Mouse (Mus musculus): ENCODE data around the gene Lonp1. TPM values are rescaled to one million over a fixed set of nuclear protein-coding genes. Genes with fewer than 3 reads are reported as not detected.
"Not testable (repeated sequence)": the region's sequence is repeated elsewhere in the genome, so short reads cannot be mapped to it uniquely, and the experiment has no call there.

The Lonp1 gene
- total RNA-seq (2017): 57.3 and 69.9 TPM in 2 replicates

DNA sequence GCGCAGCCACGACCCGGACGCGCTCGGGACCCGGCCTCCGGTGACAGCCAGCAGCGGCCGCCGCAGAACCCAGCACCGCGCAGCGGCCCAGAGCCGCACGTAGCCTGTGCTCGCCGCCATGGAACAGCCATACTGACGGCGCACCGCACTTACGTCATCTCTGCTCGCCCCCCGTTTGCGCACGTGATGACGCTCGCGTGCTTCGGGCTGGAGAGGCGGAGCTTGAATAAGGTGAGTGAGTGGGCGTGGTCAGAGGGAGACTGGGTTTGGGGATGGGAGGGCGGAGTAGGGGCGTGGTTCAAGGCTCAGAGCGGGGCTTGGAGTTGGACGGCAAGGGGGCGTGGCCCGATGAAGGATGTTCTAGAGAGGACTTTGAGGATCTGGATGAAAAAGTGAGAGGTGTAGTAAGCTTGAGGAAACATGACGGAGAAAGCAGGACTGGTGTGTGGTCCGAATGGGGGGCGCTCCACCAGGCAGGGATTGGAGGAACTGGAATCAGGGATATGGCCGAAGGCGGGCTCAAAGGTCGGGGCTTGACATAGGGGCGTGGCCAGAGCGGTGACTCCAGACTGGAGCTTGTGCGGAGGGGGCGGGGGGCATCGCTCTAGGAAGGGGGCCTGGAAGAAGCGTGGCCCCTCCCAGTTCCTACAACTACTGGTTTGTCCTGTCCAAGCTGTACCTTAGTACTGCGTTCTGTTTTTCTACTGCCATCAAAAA is at the start of gene Lonp1:
Gene Lonp1, minus strand, starts transcription at position 134 of the 717 bp plus-strand sequence.
- peak; percentile 92 for ATAC-seq (replicated peaks; ENCODE audit: low read depth, poor library complexity, severe bottlenecking)

DNA sequence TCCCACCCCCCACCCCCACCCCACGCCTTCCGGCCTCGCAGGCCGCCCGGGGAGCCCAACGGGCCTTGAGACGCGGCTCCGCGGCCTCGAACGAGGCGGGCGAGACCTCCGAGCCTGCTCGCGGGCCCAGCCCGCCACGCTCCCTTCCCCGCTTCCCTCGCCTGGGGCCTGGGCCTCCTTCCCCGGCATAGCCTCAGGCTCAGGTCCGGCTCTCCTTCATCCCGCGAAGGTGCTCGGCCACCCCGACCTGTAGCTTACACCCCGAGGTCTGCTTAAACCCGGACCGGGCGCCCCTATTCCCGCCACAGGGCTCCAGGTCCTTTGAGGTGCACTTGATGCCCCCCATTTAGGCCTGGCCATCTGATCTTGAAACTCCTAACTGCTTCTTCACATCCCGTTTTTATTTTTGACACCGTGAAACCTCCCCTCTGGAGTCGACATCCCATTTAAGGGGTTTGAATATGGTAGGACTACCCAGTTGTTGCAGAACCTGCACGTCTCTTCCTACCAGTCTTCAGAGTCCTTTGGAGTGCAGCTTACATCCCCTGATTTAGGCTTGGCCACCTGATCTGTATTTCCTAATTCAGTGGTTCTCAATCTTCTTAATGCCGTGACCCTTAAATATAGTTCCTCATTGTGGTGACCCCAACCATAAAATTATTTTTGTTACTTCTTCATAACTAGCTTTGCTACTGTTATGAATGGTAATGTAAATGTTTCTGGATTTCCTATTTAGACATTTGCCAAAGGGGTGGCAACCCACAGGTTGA is 47.1 kb upstream of the Lonp1 start:
- 0 out of 2 replicates have a peak, but pooled peaks have one; percentile 2 for ATAC-seq (replicated peaks; ENCODE audit: low read depth, poor library complexity, severe bottlenecking)

DNA sequence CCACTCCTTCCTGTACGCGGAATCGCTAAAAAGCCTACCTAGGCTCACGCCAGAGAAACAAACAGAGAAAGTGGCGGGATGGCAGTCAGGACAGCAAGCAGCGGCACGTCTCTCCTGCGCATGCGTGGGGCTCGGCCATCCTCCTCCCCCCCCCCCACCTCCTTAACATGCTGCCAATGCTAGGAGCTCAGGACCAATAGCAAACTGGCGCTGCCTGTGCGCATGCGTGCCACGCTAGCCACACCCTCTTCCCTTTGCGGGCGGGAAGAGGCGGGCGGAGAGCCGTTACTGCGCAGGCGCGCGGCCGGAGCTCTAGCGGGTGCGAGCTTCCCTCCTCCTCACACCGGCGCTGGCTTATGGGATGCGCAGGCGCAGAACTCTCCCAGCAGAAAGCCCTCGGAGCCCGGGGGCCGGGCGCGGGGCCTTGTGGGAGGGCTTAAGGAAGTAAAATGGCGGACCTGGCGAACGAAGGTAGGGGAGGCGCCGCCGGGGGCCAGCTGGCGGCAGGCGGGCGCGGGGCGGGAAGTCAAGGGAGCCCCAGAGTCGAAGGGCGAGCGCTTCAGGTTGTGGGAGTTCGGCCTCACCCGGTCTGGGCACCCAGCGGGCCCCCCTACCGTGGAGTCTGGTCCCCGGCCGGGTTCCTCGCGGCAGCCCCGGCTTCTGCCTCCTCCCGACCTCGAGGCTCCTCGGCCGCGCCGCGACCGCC is 46.4 kb upstream of the Lonp1 start, which contains the start of gene Ranbp3:
Gene Ranbp3, plus strand, starts transcription at position 354 of the 706 bp plus-strand sequence.
- peak; percentile 84 for ATAC-seq (replicated peaks; ENCODE audit: low read depth, poor library complexity, severe bottlenecking)

GRCm38 (mm10) chr17:56669766-56670165 is 43.1 kb upstream of the Lonp1 start:
- no peak for ATAC-seq (replicated peaks; ENCODE audit: low read depth, poor library complexity, severe bottlenecking)

- peak; percentile 53 for ATAC-seq (replicated peaks; ENCODE audit: low read depth, poor library complexity, severe bottlenecking)
Measured at GRCm38 (mm10) chr17:56668384-56669144, 41.9 kb upstream of the Lonp1 start.

DNA sequence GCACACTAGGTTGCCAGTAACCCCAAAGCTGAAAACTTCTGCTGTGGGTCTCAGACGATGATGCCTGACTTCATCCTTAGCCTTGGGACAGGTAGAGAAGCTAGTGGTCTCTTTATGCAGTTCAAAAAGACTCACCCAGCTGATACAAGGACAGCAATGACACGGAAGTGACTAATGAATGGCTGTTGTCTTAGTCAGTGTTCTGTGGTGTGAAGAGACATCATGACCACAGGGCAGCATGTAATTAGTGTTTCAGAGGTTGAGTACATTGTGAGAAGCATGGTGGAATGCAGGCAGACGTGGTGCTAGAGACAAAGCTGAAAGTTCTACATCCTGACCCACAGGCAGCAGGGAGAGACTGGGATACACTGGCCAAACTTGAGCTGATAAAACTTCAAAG is 40.9 kb upstream of the Lonp1 start:
- ATAC-seq (replicated peaks; ENCODE audit: low read depth, poor library complexity, severe bottlenecking): no peak

- no peak for ATAC-seq (replicated peaks; ENCODE audit: low read depth, poor library complexity, severe bottlenecking)
Measured at GRCm38 (mm10) chr17:56666384-56666783, 39.7 kb upstream of the Lonp1 start.

DNA sequence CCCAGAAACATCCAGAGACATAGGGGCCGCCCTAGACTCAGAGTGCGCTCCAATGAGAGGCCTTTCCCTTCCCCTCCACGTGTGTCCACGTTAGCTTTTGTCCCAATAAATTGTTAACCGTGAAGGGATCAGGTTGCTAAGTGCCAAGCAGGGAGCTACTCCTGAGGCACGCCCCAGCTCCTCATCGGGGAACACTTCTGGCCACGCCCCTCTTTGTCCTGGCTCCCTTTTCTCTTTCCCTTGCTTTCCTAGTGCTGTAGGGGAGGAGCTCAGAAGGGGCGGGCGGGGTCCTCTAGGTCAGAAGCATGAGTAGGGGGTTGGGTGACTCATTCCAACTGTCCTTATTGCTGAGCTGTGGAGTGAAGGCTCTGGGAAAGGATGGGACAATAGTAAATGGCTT is 37.6 kb upstream of the Lonp1 start:
- no peak for ATAC-seq (replicated peaks; ENCODE audit: low read depth, poor library complexity, severe bottlenecking)

GRCm38 (mm10) chr17:56663659-56664058 is 37.0 kb upstream of the Lonp1 start:
- ATAC-seq (replicated peaks; ENCODE audit: low read depth, poor library complexity, severe bottlenecking): no peak

GRCm38 (mm10) chr17:56656171-56656570 is 29.5 kb upstream of the Lonp1 start:
- no peak for ATAC-seq (replicated peaks; ENCODE audit: low read depth, poor library complexity, severe bottlenecking)

DNA sequence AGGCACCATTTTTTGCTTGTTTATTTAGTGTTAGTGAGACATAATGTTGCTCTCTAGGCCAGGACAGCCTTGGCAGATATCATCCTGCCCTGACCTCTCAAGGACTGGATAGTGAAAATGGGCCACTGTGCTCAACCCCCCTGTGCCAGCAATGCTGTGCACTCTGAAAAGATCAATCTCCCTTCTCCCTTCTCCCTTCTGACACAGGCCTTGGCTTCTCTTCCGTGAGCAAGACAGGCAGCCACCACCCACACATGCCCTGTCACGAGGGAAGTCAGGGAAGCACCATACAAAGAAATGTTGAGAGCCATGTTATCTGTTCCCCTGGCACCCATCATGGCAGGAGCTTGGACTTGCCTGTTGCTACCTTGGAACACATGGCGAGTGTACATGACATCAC is 28.6 kb upstream of the Lonp1 start:
- ATAC-seq (replicated peaks; ENCODE audit: low read depth, poor library complexity, severe bottlenecking): no peak

DNA sequence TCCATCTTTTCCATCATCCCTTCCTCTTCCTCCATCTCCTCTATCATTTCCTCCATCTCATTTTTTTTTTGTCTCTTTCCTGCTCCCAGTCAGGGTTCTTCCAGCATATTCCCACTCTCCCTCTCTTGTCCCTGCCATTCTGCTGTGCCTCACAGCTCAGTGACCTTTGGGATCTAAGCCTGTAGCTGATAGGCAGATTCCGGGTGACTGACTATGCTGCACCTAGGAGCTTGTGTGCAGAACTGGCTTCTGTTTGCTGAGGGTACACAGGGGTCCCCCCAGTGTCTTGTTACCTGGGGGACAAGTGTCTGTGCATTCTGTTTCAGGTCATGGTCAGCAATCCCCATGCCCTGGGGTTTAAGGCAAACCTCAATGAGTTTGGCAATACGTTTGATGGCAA is 28.1 kb upstream of the Lonp1 start:
- no peak for ATAC-seq (replicated peaks; ENCODE audit: low read depth, poor library complexity, severe bottlenecking)

GRCm38 (mm10) chr17:56651801-56652200 is 25.1 kb upstream of the Lonp1 start:
- ATAC-seq (replicated peaks; ENCODE audit: low read depth, poor library complexity, severe bottlenecking): no peak

DNA sequence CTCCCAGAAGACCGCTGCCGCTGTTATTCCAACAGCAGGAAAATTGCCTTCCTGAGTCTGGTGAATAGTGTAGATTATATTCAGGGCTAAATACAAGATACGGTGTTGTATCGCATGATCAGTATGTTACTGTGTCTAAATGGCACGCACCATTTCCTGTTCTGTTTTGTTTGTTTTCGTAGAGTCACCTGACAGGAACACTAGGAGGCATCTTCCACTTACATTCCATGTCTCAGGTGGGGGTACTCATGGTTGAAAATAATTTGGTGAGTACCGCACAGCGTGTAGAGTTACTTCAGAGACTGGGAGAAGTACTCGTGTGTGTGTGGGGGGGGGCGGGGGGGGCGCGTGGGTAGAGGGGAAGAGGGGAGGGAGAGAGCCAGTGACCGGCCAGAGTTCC is 20.9 kb upstream of the Lonp1 start:
- no peak for ATAC-seq (replicated peaks; ENCODE audit: low read depth, poor library complexity, severe bottlenecking)

- ATAC-seq (replicated peaks; ENCODE audit: low read depth, poor library complexity, severe bottlenecking): no peak
Measured at GRCm38 (mm10) chr17:56643237-56643636, 16.6 kb upstream of the Lonp1 start.

- ATAC-seq (replicated peaks; ENCODE audit: low read depth, poor library complexity, severe bottlenecking): no peak
Measured at GRCm38 (mm10) chr17:56634023-56634422, 7.3 kb upstream of the Lonp1 start.

DNA sequence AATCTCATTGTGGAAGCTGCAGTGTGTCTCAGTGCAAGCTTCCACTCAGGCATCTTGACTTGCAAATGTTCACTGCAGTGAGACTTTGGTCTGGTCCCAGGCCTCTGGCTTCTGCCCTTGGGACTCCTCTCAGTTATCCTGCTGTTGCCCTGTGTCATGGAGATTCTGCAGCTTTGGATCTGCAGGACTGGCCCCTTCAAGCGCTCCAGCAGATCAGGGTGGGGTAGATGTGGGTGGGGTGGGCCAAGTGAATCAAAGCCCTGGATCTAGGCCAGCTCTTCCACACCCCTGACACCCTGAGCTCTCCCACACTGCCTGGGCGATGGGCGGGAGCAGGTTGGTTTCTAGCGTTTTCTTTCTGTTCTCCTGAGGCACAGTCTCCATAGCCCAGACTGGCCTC is 5.1 kb upstream of the Lonp1 start:
- no peak for ATAC-seq (replicated peaks; ENCODE audit: low read depth, poor library complexity, severe bottlenecking)

GRCm38 (mm10) chr17:56629800-56630781 is 3.4 kb upstream of the Lonp1 start:
- not testable (repeated sequence) for ATAC-seq (replicated peaks; ENCODE audit: low read depth, poor library complexity, severe bottlenecking)

All from common myeloid progenitor, adult 5-6 weeks (primary cell).